Comparison of ENCODE assay signal across 11 mouse cellular contexts in genomic region chr5:140661875-140662643, GRCm38 (mm10). TPM values are rescaled to one million over a fixed set of nuclear protein-coding genes. Genes with fewer than 3 reads are reported as not detected.
A peak's percentile ranks its signal among the peaks of the same experiment; 100 is the strongest.
DNase-seq lines count a peak whose midpoint lies in the region; ATAC-seq lines count a peak whose summit lies in the region.
"Had no signal": no experiment of that assay in that cellular context is flagged by ENCODE, and none has a peak within 500 bp of the region (broad histone marks: within the 10 kb centered on the region; RNA-seq: fewer than 3 reads in every experiment).

No protein-coding gene starts in this region.

- H3K27ac ChIP-seq in heart, embryonic 10.5 days, result peak overlapping the region; percentile 83
- 0 out of 2 replicates have a peak overlapping the region, but pooled peaks have one; percentile 22 for H3K27ac ChIP-seq in midbrain, embryonic 14.5 days (replicated peaks; ENCODE audit: low read depth, low read length)
- no peak overlapping the region for H3K27ac ChIP-seq in midbrain, embryonic 11.5 days (ENCODE audit: low read depth, low read length)
- H3K27ac ChIP-seq in forebrain, embryonic 16.5 days (ENCODE audit: low read length), result peak overlapping the region; percentile 26; the same call in 1 of the 2 replicates

- no peaks in the 10 kb centered on the region for H3K9me3 ChIP-seq in heart, embryonic 10.5 days
- H3K9me3 ChIP-seq in midbrain, embryonic 14.5 days (ENCODE audit: control insufficient read depth, low read length), result no peaks in the 10 kb centered on the region
- no peaks in the 10 kb centered on the region for H3K9me3 ChIP-seq in midbrain, embryonic 11.5 days (ENCODE audit: control insufficient read depth, low read length)
- H3K9me3 ChIP-seq in forebrain, embryonic 16.5 days (ENCODE audit: control insufficient read depth, low read length), result no peaks in the 10 kb centered on the region

- DNase-seq in heart, embryonic 10.5 days (ENCODE audit: low spot score), result no peak
- DNase-seq in heart, adult 8-10 months (ENCODE audit: low spot score), result no peak
- DNase-seq in midbrain, embryonic 14.5 days, result no peak
- DNase-seq in midbrain, embryonic 11.5 days (ENCODE audit: low spot score, missing footprints), result no peak
- peak; percentile 42 for DNase-seq in right cerebral cortex, postnatal 14 days
- no peak for DNase-seq in urinary bladder, postnatal 14 days (ENCODE audit: low spot score)
- no peak for DNase-seq in urinary bladder, postnatal 25 days (ENCODE audit: low spot score)
- DNase-seq: adrenal gland, postnatal 10 days; kidney, postnatal 25 days had no signal

- peaks cover 38% of the 10 kb centered on the region for H3K4me1 ChIP-seq in heart, embryonic 10.5 days
- H3K4me1 ChIP-seq in midbrain, embryonic 14.5 days (ENCODE audit: control insufficient read depth, insufficient read depth, low read length), result peaks cover 7% of the 10 kb centered on the region
- H3K4me1 ChIP-seq in midbrain, embryonic 11.5 days (ENCODE audit: control insufficient read depth, insufficient read depth, low read length), result peaks cover 2% of the 10 kb centered on the region; the same call in 1 of the 2 replicates
- H3K4me1 ChIP-seq in forebrain, embryonic 16.5 days (replicated peaks; ENCODE audit: control insufficient read depth, insufficient read depth, low read length), result peaks cover 34% of the 10 kb centered on the region

- H3K9ac ChIP-seq in midbrain, embryonic 14.5 days (replicated peaks; ENCODE audit: low read length), result no peak overlapping the region
- H3K9ac ChIP-seq in midbrain, embryonic 11.5 days (ENCODE audit: low read length), result no peak overlapping the region
- no peak overlapping the region; the same call in 1 of the 2 replicates for H3K9ac ChIP-seq in forebrain, embryonic 16.5 days (replicated peaks; ENCODE audit: low read depth, low read length)

- no peak for ATAC-seq in midbrain, embryonic 14.5 days (ENCODE audit: low FRiP score, low TSS enrichment)
- no peak for ATAC-seq in midbrain, embryonic 11.5 days (ENCODE audit: low FRiP score)
- ATAC-seq in forebrain, embryonic 16.5 days, result no peak

- 36% methylated on average over 12 of the region's 12 CpGs for WGBS in heart, embryonic 10.5 days
- WGBS in midbrain, embryonic 14.5 days, result 70% methylated on average over 12 of the region's 12 CpGs
- 81% methylated on average over 12 of the region's 12 CpGs for WGBS in midbrain, embryonic 11.5 days
- WGBS in forebrain, embryonic 16.5 days, result 46% methylated on average over 12 of the region's 12 CpGs

- no peak overlapping the region for H3K4me2 ChIP-seq in midbrain, embryonic 14.5 days (ENCODE audit: low read length)
- no peak overlapping the region for H3K4me2 ChIP-seq in midbrain, embryonic 11.5 days
- no peak overlapping the region for H3K4me2 ChIP-seq in forebrain, embryonic 16.5 days (ENCODE audit: low read length)

- no peaks in the 10 kb centered on the region for H3K36me3 ChIP-seq in heart, embryonic 10.5 days
- 0 out of 2 replicates have a peak, but pooled peaks cover 11% of the 10 kb centered on the region for H3K36me3 ChIP-seq in midbrain, embryonic 14.5 days (ENCODE audit: control insufficient read depth, insufficient read depth, low read length)
- no peaks in the 10 kb centered on the region for H3K36me3 ChIP-seq in midbrain, embryonic 11.5 days (ENCODE audit: control insufficient read depth, insufficient read depth, low read length)
- H3K36me3 ChIP-seq in forebrain, embryonic 16.5 days (ENCODE audit: control insufficient read depth, insufficient read depth), result no peaks in the 10 kb centered on the region

- no peak overlapping the region for H3K4me3 ChIP-seq in heart, embryonic 10.5 days
- H3K4me3 ChIP-seq in midbrain, embryonic 14.5 days (replicated peaks; ENCODE audit: low read depth, low read length), result no peak overlapping the region
- no peak overlapping the region for H3K4me3 ChIP-seq in midbrain, embryonic 11.5 days (ENCODE audit: low read depth, low read length)
- H3K4me3 ChIP-seq in forebrain, embryonic 16.5 days (replicated peaks; ENCODE audit: low read length), result no peak overlapping the region
- H3K4me3 ChIP-seq: myocyte had no signal

- 0 out of 2 replicates have a peak, but pooled peaks cover 8% of the 10 kb centered on the region for H3K27me3 ChIP-seq in heart, embryonic 10.5 days (ENCODE audit: insufficient read depth, poor library complexity, severe bottlenecking)
- H3K27me3 ChIP-seq in midbrain, embryonic 14.5 days (ENCODE audit: control insufficient read depth, insufficient read depth, low read length), result no peaks in the 10 kb centered on the region
- no peaks in the 10 kb centered on the region for H3K27me3 ChIP-seq in midbrain, embryonic 11.5 days (ENCODE audit: control insufficient read depth, insufficient read depth, low read length)
- H3K27me3 ChIP-seq in forebrain, embryonic 16.5 days (replicated peaks; ENCODE audit: control insufficient read depth, insufficient read depth, low read length), result no peaks in the 10 kb centered on the region

RNA-seq across cellular contexts. Expression of gene Ttyh3, which starts 13.2 kb away (rescaled TPM):
- polyA plus RNA-seq in heart, embryonic 10.5 days (2016; fragmentation: Nextera tagmentation; extraction: Ambion mirVana), result 23.5 and 32.9 TPM in 2 replicates
- total RNA-seq in heart, adult 8-10 months (2022), result 10 to 100 TPM in 2 of 4 experiments, 1 to 10 TPM in 2; 8.8 to 11.5 (median 9.9) TPM
- polyA plus RNA-seq in midbrain, embryonic 14.5 days (2014; fragmentation: Nextera tagmentation; extraction: Ambion mirVana), result 72.1 and 86.7 TPM in 2 replicates
- 42.9 and 46.4 TPM in 2 replicates for polyA plus RNA-seq in midbrain, embryonic 11.5 days (2014; fragmentation: Nextera tagmentation; extraction: Ambion mirVana)
- polyA plus RNA-seq in forebrain, embryonic 16.5 days (2015; fragmentation: Nextera tagmentation; extraction: Ambion mirVana), result 68.7 and 68.9 TPM in 2 replicates

RNA-seq across cellular contexts. Expression of gene Iqce, which starts 40.1 kb away (rescaled TPM):
- 11.4 and 17.9 TPM in 2 replicates for polyA plus RNA-seq in heart, embryonic 10.5 days (2016; fragmentation: Nextera tagmentation; extraction: Ambion mirVana)
- 1 to 10 TPM; 4.5 to 7.8 (median 5.6) TPM for total RNA-seq in heart, adult 8-10 months (2022)
- polyA plus RNA-seq in midbrain, embryonic 14.5 days (2014; fragmentation: Nextera tagmentation; extraction: Ambion mirVana), result 22.9 and 25.0 TPM in 2 replicates
- 13.9 and 15.6 TPM in 2 replicates for polyA plus RNA-seq in midbrain, embryonic 11.5 days (2014; fragmentation: Nextera tagmentation; extraction: Ambion mirVana)
- polyA plus RNA-seq in forebrain, embryonic 16.5 days (2015; fragmentation: Nextera tagmentation; extraction: Ambion mirVana), result 26.1 and 30.8 TPM in 2 replicates

RNA-seq across cellular contexts. Expression of gene Brat1, which starts 42.8 kb away (rescaled TPM):
- polyA plus RNA-seq in heart, embryonic 10.5 days (2016; fragmentation: Nextera tagmentation; extraction: Ambion mirVana), result 18.6 and 19.1 TPM in 2 replicates
- total RNA-seq in heart, adult 8-10 months (2022), result 1 to 10 TPM; 6.7 to 8.2 (median 7.8) TPM
- polyA plus RNA-seq in midbrain, embryonic 14.5 days (2014; fragmentation: Nextera tagmentation; extraction: Ambion mirVana), result 18.3 and 19.0 TPM in 2 replicates
- polyA plus RNA-seq in midbrain, embryonic 11.5 days (2014; fragmentation: Nextera tagmentation; extraction: Ambion mirVana), result 8.3 and 11.4 TPM in 2 replicates
- 28.0 and 28.4 TPM in 2 replicates for polyA plus RNA-seq in forebrain, embryonic 16.5 days (2015; fragmentation: Nextera tagmentation; extraction: Ambion mirVana)

RNA-seq across cellular contexts. Expression of gene Lfng, which starts 54.9 kb away (rescaled TPM):
- 3.8 and 4.7 TPM in 2 replicates for polyA plus RNA-seq in heart, embryonic 10.5 days (2016; fragmentation: Nextera tagmentation; extraction: Ambion mirVana)
- 1 to 10 TPM; 6.0 to 8.3 (median 6.9) TPM for total RNA-seq in heart, adult 8-10 months (2022)
- polyA plus RNA-seq in midbrain, embryonic 14.5 days (2014; fragmentation: Nextera tagmentation; extraction: Ambion mirVana), result 20.5 and 25.2 TPM in 2 replicates
- 38.3 and 40.5 TPM in 2 replicates for polyA plus RNA-seq in midbrain, embryonic 11.5 days (2014; fragmentation: Nextera tagmentation; extraction: Ambion mirVana)
- 23.3 and 25.6 TPM in 2 replicates for polyA plus RNA-seq in forebrain, embryonic 16.5 days (2015; fragmentation: Nextera tagmentation; extraction: Ambion mirVana)
